ENCODE assay signal across 8 mouse cellular contexts in genomic region chr9:106368112-106368717, GRCm38 (mm10). TPM values are rescaled to one million over a fixed set of nuclear protein-coding genes. Genes with fewer than 3 reads are reported as not detected.
DNase-seq lines count a peak whose midpoint lies in the region; ATAC-seq lines count a peak whose summit lies in the region.

Gene Dusp7 (plus strand): TSS chr9:106368632.

- peak within 1 kb of the TSS; percentile 96 for H3K27ac ChIP-seq in hindbrain, embryonic 14.5 days

- H3K36me3 ChIP-seq in hindbrain, embryonic 14.5 days (replicated peaks; ENCODE audit: control insufficient read depth, insufficient read depth) = peaks cover 23% of the 10 kb centered on the region

- peak; percentile 83 for DNase-seq in ZHBTc4 (ENCODE audit: low read depth, low spot score)
- peak; percentile 85 to 90 for DNase-seq in cerebellum, postnatal 14 days
- peak; percentile 77 to 81 for DNase-seq in frontal cortex, postnatal 36 days (ENCODE audit: low spot score in 2 of 2)
- peak; percentile 84 for DNase-seq in hindbrain, embryonic 14.5 days (ENCODE audit: low spot score)
- DNase-seq in layer of hippocampus, postnatal 36 days = peak; percentile 78 to 81
- peak; percentile 88 for DNase-seq in lung, postnatal 25 days (ENCODE audit: low spot score)
- DNase-seq in retina, postnatal 7 days (ENCODE audit: low read depth, low spot score) = peak; percentile 81
- peak; percentile 77 for DNase-seq in thymus, postnatal 4 days

- peak within 1 kb of the TSS; percentile 96 for H3K9ac ChIP-seq in hindbrain, embryonic 14.5 days

- H3K4me3 ChIP-seq in hindbrain, embryonic 14.5 days (replicated peaks; ENCODE audit: low read length) = peak within 1 kb of the TSS; percentile 89

- ATAC-seq in hindbrain, embryonic 14.5 days (ENCODE audit: low FRiP score) = peak; percentile 71

- 0% methylated on average over 37 of the region's 57 CpGs for WGBS in hindbrain, embryonic 14.5 days

- no peaks in the 10 kb centered on the region for H3K9me3 ChIP-seq in hindbrain, embryonic 14.5 days (ENCODE audit: control insufficient read depth, low read length)

- peak within 1 kb of the TSS; percentile 93 for H3K4me2 ChIP-seq in hindbrain, embryonic 14.5 days (replicated peaks)

- no peaks in the 10 kb centered on the region for H3K27me3 ChIP-seq in hindbrain, embryonic 14.5 days (ENCODE audit: control insufficient read depth, insufficient read depth, low read length)

- peaks cover 30% of the 10 kb centered on the region for H3K4me1 ChIP-seq in hindbrain, embryonic 14.5 days (replicated peaks; ENCODE audit: control insufficient read depth, insufficient read depth, low read length)

RNA-seq across cellular contexts. Expression of gene Dusp7, which starts in this region (rescaled TPM):
- 17.9 and 19.3 TPM in 2 replicates for polyA plus RNA-seq in hindbrain, embryonic 14.5 days (2014; fragmentation: Nextera tagmentation; extraction: Ambion mirVana)
- 10 to 100 TPM; 86.0 to 88.6 TPM for total RNA-seq in layer of hippocampus, postnatal 36 days (2021)

Comparison
In these comparisons a context has a peak if more than half of its experiments do, and no peak if none do; other contexts are left out.
1. Peak in every context shown above with its lines: DNase-seq, ATAC-seq, H3K4me3 ChIP-seq and H3K27ac ChIP-seq.